Mouse (Mus musculus) C2C12 (cell line): Measurements from ENCODE around the gene Tab2. TPM values are rescaled to one million over a fixed set of nuclear protein-coding genes. Genes with fewer than 3 reads are reported as not detected.

Source experiments
- H3K27me3 ChIP-seq: one replicate; pipeline ENCODE4 v1.6.1; 2011; ENCODE audit not compliant: control insufficient read depth, insufficient read depth, insufficient read length
- H3K36me3 ChIP-seq: one replicate; pipeline ENCODE4 v1.6.1; 2011; ENCODE audit not compliant: control insufficient read depth, insufficient read depth
- H3K4me3 ChIP-seq: one replicate; pipeline ENCODE4 v1.5.1; 2011; ENCODE audit warnings: mild to moderate bottlenecking, control low read depth; ENCODE audit not compliant: poor library complexity, insufficient read depth, severe bottlenecking
- H3K79me2 ChIP-seq: one replicate; pipeline ENCODE4 v1.6.1; 2011; ENCODE audit not compliant: control insufficient read depth, insufficient read depth
- H3K79me3 ChIP-seq: one replicate; pipeline ENCODE4 v1.6.1; 2011; ENCODE audit warnings: low read depth, control low read depth
- H3ac ChIP-seq: one replicate; pipeline ENCODE3; 2011; ENCODE audit warnings: low read depth; ENCODE audit not compliant: control insufficient read depth, insufficient read length
- CEBPB ChIP-seq: IDR thresholded peaks from one replicate; pipeline ENCODE4 v1.6.1; 2011; ENCODE audit warnings: low read depth, mild to moderate bottlenecking, control low read depth, moderate library complexity
- CTCF ChIP-seq: IDR thresholded peaks from one replicate; pipeline ENCODE4 v1.5.1; 2011; ENCODE audit not compliant: control insufficient read depth, insufficient read depth, insufficient read length
- FOSL1 ChIP-seq: IDR thresholded peaks from one replicate; pipeline ENCODE4 v1.8.0; 2011; ENCODE audit warnings: mild to moderate bottlenecking, low read length; ENCODE audit not compliant: poor library complexity, insufficient read depth, severe bottlenecking
- MAX ChIP-seq: IDR thresholded peaks from one replicate; pipeline ENCODE4 v1.6.1; 2011; ENCODE audit warnings: mild to moderate bottlenecking, control low read depth
- MYOD1 ChIP-seq: IDR thresholded peaks from one replicate; pipeline ENCODE4 v1.6.1; 2011; ENCODE audit warnings: low read depth; ENCODE audit not compliant: control insufficient read depth, insufficient read length
- MYOG ChIP-seq: IDR thresholded peaks from one replicate; pipeline ENCODE4 v1.6.1; 2011; ENCODE audit not compliant: control insufficient read depth, insufficient read length; ENCODE audit errors: extremely low read depth
- USF1 ChIP-seq: IDR thresholded peaks from one replicate; pipeline ENCODE4 v1.6.1; 2011; ENCODE audit warnings: low read depth, mild to moderate bottlenecking, control low read depth, moderate library complexity
- long read RNA-seq, 2 experiments: library from polyadenylated mRNA; unstranded; transcript quantifications; one replicate each; pipeline ENCODE4 v2.0.0; 2019 to 2020
- polyA plus RNA-seq: library from polyadenylated mRNA; unstranded; fragments of >200 nt; fragmentation: generic; extraction: Trizol; gene quantifications from one replicate; pipeline ENCODE4 v1.2.1, GENCODE M21; 2012; ENCODE audit warnings: missing spikeins

Gene Tab2
- polyA plus RNA-seq = 19.1 TPM
- long read RNA-seq, experiment 1, partial matches to known transcripts = 2 of 10 reads
- long read RNA-seq, experiment 1, other reads (novel, unspliced or antisense) = 8 of 10 reads
- long read RNA-seq, experiment 2, partial matches to known transcripts = 12 of 17 reads
- long read RNA-seq, experiment 2, other reads (novel, unspliced or antisense) = 5 of 17 reads

DNA sequence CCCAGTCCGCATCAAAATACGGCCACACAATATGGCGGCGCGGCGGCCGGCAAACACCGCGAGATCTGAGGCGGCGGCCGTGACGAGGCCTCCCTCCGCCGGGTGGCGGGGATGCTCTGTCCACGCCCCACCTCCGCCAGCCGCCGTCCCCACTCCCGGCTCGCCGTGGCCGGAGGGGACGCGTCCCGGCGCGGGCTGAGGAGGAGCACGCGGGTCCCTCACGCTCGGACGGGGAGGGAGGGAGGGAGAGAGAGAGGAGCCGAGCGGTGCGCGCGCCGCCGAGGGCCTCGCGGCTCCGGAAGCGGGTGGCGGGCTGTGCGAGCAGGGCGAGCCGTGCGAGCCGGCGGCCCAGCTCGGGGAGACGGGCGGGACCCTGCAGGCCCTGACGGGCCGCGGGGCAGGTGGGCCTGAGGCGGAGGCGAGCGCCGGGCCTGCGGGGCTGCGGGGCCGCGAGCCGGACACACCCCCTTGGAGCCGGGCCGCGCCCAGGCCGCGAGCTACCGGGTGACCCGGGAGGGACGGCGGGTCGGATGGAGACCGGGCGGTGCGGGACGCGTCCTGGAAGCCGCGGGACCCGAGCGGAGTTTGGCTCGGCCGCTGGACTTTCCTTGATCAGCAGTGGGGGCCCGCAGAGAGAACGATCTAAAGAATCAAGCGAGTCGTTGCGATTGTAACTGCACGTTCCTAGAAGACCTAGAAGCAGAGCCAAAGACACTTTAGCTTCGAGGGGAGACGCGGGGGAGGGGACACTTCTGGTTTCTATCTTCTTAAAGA lies at the start of gene Tab2:
Gene Tab2 (minus strand): TSS at position 3 of the 774 bp plus-strand sequence.
- H3K27me3 ChIP-seq = no peaks in the 10 kb centered on the region
- TF ChIP-seq MAX (peak; percentile 8), MYOG (no peak)
- H3K36me3 ChIP-seq = peaks cover 3% of the 10 kb centered on the region
- H3K4me3 ChIP-seq = peak within 1 kb of the TSS; percentile 80
- H3K79me2 ChIP-seq = peaks cover 45% of the 10 kb centered on the region
- peaks cover 39% of the 10 kb centered on the region for H3K79me3 ChIP-seq
- H3ac ChIP-seq = peak within 1 kb of the TSS; percentile 94

DNA sequence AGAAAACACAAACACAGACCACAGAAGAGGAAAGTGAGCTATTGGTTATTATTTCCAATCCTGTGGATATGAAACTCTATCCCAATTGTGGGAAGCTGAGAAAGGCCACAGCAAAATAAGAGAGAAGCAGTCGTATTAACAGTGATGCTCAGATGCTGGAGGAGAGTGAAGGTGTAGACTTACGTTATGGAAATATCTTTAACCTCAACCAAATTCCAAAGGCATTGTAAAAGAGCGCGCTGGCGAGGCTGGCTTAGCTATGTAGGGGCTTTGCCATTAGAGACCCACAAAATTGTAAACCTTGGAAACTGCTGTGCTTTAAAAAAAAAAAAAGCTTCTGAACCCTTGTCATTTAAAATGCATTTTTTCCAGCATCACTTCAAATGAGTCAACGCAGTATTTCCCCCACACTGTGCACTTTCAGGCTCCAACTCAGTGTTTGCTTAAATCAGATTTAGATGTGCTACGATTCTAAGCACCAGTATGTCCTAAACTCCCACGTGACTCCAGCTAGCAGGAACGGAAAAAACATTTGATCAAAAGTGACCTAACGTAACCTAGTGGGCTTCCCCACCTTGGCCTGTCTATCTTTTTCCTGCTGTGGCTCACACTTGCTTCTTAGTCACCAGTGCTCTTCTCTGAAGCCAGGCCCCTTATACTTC lies 36.4 kb upstream of the Tab2 start:
- H3K27me3 ChIP-seq = no peaks in the 10 kb centered on the region
- H3K79me3 ChIP-seq = no peaks in the 10 kb centered on the region
- TF ChIP-seq USF1 = peak; percentile 4
- TF ChIP-seq CTCF = no peak

DNA sequence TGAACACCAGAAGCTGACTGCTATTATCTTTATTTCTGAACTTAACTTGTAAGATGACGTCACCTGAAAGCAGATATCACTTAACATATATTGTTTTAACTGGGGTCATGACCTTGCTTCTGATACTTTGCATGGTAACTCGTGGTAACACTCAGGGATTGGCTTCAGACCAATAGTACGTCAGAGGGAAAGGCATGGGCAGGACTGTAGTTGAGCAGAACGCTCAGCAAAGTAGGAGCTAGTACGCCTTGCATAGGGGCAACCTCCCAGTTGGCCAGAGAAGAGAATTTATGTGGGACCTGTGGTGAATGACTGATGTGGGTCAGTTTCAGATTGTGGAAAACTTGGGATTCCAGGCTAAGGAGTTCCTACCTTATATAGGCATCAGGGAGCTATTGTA lies 35.6 kb upstream of the Tab2 start:
- Histone ChIP-seq H3ac (no peak overlapping the region), H3K36me3 (no peaks in the 10 kb centered on the region)

More for the DNA sequence above, 36.4 kb upstream of the Tab2 start:
- Histone ChIP-seq H3K79me2 (no peaks in the 10 kb centered on the region), H3ac (no peak overlapping the region), H3K36me3 (no peaks in the 10 kb centered on the region), H3K4me3 (no peak overlapping the region)

DNA sequence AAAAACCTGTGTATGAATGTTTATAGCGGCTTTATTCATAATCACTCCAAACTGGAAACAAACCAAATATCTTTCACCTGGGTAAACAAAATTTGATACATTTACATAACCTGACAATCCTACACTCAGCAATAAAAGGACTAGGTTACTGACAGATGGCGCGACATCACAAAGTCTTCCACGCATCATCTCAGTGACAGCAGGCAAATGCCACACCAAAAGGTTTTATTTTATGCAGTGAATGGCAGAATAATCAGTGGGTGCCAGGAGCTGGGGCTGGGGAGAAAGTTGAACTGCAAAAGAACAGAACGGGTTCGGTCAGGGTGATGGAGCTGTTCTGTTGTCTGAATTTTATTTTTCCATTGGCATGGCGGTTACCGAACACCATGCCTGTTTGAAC lies 31.5 kb upstream of the Tab2 start:
- no peaks in the 10 kb centered on the region for H3K27me3 ChIP-seq
- H3ac ChIP-seq = no peak overlapping the region
- TF ChIP-seq USF1 (no peak), MAX (no peak), CEBPB (no peak), MYOG (no peak), CTCF (no peak), MYOD1 (no peak), FOSL1 (no peak)
- H3K79me2 ChIP-seq = no peaks in the 10 kb centered on the region
- H3K36me3 ChIP-seq = no peaks in the 10 kb centered on the region
- no peak overlapping the region for H3K4me3 ChIP-seq
- no peaks in the 10 kb centered on the region for H3K79me3 ChIP-seq

More for the DNA sequence above, 35.6 kb upstream of the Tab2 start:
- TF ChIP-seq FOSL1 (no peak), CEBPB (no peak), MYOD1 (no peak), MYOG (no peak), USF1 (no peak), CTCF (no peak), MAX (no peak)
- Histone ChIP-seq H3K79me3 (no peaks in the 10 kb centered on the region), H3K27me3 (no peaks in the 10 kb centered on the region), H3K79me2 (no peaks in the 10 kb centered on the region), H3K4me3 (no peak overlapping the region)

DNA sequence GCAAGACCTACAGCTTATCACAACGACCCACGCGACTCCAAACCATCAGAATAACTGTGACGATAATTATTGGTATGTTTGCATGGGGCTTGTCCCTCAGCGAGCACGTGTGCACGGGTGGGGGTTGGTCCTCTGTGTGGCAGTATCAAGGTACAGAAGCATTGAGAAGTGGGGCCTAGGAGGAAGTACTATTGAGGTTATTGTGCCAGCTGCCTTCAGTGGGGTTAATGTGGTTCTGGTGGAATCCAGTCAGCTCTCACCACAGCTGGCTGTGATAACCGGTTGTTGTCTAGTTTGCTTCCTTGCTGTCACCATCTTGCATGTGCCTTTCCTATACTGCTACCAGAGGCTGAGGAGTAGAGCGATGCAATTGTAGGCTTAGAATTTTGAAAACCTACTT lies 20.4 kb upstream of the Tab2 start:
- H3ac ChIP-seq = no peak overlapping the region
- no peaks in the 10 kb centered on the region for H3K27me3 ChIP-seq
- no peaks in the 10 kb centered on the region for H3K79me3 ChIP-seq
- TF ChIP-seq MYOG (no peak), CTCF (no peak), MAX (no peak), USF1 (no peak), CEBPB (no peak), MYOD1 (no peak), FOSL1 (no peak)
- no peaks in the 10 kb centered on the region for H3K79me2 ChIP-seq
- H3K4me3 ChIP-seq = no peak overlapping the region
- H3K36me3 ChIP-seq = no peaks in the 10 kb centered on the region

DNA sequence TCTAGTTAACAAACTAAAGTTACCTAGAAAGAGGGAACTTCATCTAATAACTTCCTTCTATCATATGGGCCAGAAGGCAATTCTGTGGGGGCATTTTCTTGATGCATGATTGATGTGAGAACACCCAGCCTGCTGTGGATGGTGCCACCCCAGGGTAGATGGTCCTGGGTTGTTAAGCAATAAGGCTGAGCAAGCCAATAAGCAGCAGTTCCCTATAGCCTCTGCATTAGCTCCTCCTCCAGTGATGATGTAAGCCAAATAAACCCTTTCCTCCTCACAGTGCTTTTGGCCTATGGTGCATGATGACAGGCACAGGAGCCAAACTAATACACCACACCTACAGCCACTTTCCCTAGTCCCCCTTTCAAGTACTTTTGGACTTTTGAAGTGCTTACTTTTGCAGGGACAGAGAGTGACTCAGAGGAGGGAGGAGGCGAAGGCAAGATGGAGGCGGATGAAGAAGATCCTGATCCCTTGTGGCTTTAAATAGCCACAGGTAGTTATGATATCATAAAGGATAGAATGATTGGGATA lies 12.8 kb upstream of the Tab2 start:
- no peaks in the 10 kb centered on the region for H3K79me2 ChIP-seq
- no peak overlapping the region for H3ac ChIP-seq
- TF ChIP-seq CTCF (no peak), MAX (no peak), MYOD1 (no peak), CEBPB (no peak), MYOG (no peak), FOSL1 (no peak), USF1 (no peak)
- no peaks in the 10 kb centered on the region for H3K36me3 ChIP-seq
- no peaks in the 10 kb centered on the region for H3K27me3 ChIP-seq
- H3K4me3 ChIP-seq = no peak overlapping the region
- H3K79me3 ChIP-seq = no peaks in the 10 kb centered on the region
